Comparison of ENCODE assay signal across 25 mouse cellular contexts in genomic region chr11:77652484-77652883, GRCm38 (mm10).
"Had no signal": no experiment of that assay in that cellular context is flagged by ENCODE, and none has a peak within 500 bp of the region (broad histone marks: within the 10 kb centered on the region; RNA-seq: fewer than 3 reads in every experiment).

No protein-coding gene starts in this region.

- H3K27me3 ChIP-seq: embryonic facial prominence, embryonic 12.5 days; embryonic facial prominence, embryonic 13.5 days; embryonic facial prominence, embryonic 15.5 days; forebrain, embryonic 12.5 days; forebrain, embryonic 13.5 days; forebrain, embryonic 15.5 days had no signal

- H3K9ac ChIP-seq: embryonic facial prominence, embryonic 12.5 days; embryonic facial prominence, embryonic 13.5 days; embryonic facial prominence, embryonic 15.5 days; forebrain, embryonic 12.5 days; forebrain, embryonic 13.5 days; forebrain, embryonic 15.5 days; forebrain, postnatal 0 days had no signal

- H3K36me3 ChIP-seq: embryonic facial prominence, embryonic 10.5 days; embryonic facial prominence, embryonic 12.5 days; embryonic facial prominence, embryonic 13.5 days; embryonic facial prominence, embryonic 15.5 days; forebrain, embryonic 10.5 days; forebrain, embryonic 12.5 days; forebrain, embryonic 15.5 days; heart, embryonic 10.5 days had no signal

- H3K4me2 ChIP-seq: embryonic facial prominence, embryonic 12.5 days; embryonic facial prominence, embryonic 13.5 days; embryonic facial prominence, embryonic 15.5 days; forebrain, embryonic 12.5 days; forebrain, embryonic 13.5 days; forebrain, embryonic 15.5 days had no signal

- H3K9me3 ChIP-seq: embryonic facial prominence, embryonic 10.5 days; embryonic facial prominence, embryonic 12.5 days; embryonic facial prominence, embryonic 13.5 days; embryonic facial prominence, embryonic 15.5 days; forebrain, embryonic 10.5 days; forebrain, embryonic 12.5 days; forebrain, embryonic 13.5 days; forebrain, embryonic 15.5 days; heart, embryonic 10.5 days had no signal

- DNase-seq: cerebellum, adult 9-11 months; cerebellum, postnatal 10 days; cerebellum, postnatal 14 days; cerebellum, postnatal 25 days; cerebellum, postnatal 36 days; embryo, embryonic 11 days; forebrain, postnatal 0 days; gastrocnemius, adult 2 months; gastrocnemius, postnatal 10 days; gastrocnemius, postnatal 14 days; gastrocnemius, postnatal 25 days; gastrocnemius, postnatal 36 days; heart, adult 11 months; heart, adult 18-20 months; heart, adult 2 months had no signal

- H3K27ac ChIP-seq: embryonic facial prominence, embryonic 10.5 days; embryonic facial prominence, embryonic 12.5 days; embryonic facial prominence, embryonic 13.5 days; embryonic facial prominence, embryonic 15.5 days; forebrain, embryonic 10.5 days; forebrain, embryonic 12.5 days; forebrain, embryonic 13.5 days; forebrain, embryonic 15.5 days; gastrocnemius, adult 2 months; heart, adult 2 months; heart, embryonic 10.5 days had no signal

- H3K4me3 ChIP-seq: embryonic facial prominence, embryonic 10.5 days; embryonic facial prominence, embryonic 12.5 days; embryonic facial prominence, embryonic 13.5 days; embryonic facial prominence, embryonic 15.5 days; erythroblast, embryonic 14.5 days; forebrain, embryonic 10.5 days; forebrain, embryonic 12.5 days; forebrain, embryonic 13.5 days; forebrain, embryonic 15.5 days; gastrocnemius, adult 2 months; heart, adult 2 months; heart, embryonic 10.5 days had no signal

- H3K4me1 ChIP-seq: embryonic facial prominence, embryonic 10.5 days; embryonic facial prominence, embryonic 12.5 days; embryonic facial prominence, embryonic 13.5 days; embryonic facial prominence, embryonic 15.5 days; forebrain, embryonic 10.5 days; forebrain, embryonic 12.5 days; forebrain, embryonic 13.5 days; forebrain, embryonic 15.5 days; heart, embryonic 10.5 days had no signal
